Mouse (Mus musculus) layer of hippocampus, adult 18-20 months (tissue): ENCODE data around the gene Olfr279. TPM values are rescaled to one million over a fixed set of nuclear protein-coding genes. Genes with fewer than 3 reads are reported as not detected.
A peak's percentile ranks its signal among the peaks of the same experiment; 100 is the strongest.
"Not testable (repeated sequence)": the region's sequence is repeated elsewhere in the genome, so short reads cannot be mapped to it uniquely, and the experiment has no call there.

Experiments
- DNase-seq, 2 experiments: peaks; one replicate each; pipeline ENCODE4 v3.0.0; 2022; ENCODE audit warnings: low spot score in 2 of 2
- total RNA-seq, 2 experiments: library from RNA; stranded (reverse); gene quantifications; 2 replicates each; pipeline ENCODE4 v1.2.3; 2021

Gene Olfr279
- total RNA-seq, 2 experiments from 2014 or later = not detected

DNA sequence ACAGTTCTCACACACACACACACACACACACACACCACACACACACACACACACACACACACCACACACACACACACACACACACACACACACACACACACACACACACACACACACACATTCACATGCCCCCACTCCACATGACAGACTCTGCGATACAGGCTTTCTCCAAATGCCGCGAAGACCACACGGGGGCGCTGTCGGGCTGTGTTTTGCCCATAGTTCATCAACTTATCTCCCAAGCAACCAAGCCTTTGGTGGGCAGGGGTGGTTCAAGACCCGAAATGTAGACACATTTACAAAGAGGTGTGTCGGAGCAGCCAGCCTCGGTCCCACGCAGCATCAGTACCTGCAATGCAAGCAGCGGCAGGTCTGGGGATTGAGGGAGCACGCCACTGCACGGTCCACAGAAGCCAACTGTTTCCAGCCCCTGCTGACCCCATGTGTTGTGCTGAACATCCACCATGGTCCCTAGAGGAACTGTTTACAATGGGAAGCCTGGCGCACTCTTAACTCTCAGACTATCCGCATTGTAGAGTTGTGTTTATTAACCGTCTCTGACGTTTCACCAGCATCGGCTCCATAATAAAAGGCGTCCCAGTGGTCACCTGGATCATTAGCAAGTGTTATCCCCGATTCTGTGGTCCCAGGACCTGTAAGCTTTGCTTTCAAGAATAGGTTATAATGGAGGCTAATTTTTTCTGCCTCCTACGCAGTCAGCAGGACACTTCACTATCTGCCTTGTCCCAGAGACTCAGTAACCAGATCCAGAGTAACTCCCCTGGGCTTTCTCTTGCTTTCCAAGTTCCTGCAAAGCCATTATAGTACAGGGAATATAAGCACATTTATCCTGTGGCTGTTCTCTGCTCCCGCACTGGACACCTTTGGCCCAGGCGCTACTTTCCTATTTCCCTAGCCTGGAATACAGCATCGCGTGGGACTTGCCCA is 18.5 kb downstream of the Olfr279 start:
- DNase-seq = peak in 1 of 2 experiments; percentile 77

DNA sequence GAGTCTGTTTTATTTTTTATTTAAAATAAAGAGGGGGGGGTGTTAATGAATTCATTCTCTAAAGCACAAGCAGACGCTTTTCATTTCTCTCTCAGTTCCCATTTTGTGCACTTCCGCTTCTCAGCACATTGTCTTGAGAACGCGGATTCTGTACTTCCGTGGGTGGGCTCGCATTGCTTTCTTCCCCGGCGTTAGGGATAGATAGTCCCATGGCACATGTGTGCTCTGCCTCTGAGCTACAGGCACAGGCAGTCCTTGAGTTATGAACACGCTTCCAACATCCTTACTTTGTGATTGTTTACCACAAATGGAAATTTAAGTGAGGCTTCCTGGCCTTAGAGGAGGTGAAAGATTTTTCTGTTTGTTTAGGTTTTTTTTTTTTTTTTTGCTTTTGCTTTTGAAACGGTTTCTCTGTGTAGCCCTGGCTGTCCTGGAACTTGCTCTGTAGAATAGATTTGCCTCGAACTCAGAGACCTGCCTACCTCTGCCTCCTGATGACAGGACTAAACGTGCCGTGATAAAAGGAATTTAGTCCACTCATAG is 19.3 kb downstream of the Olfr279 start:
- peak in 1 of 2 experiments; percentile 33 for DNase-seq

DNA sequence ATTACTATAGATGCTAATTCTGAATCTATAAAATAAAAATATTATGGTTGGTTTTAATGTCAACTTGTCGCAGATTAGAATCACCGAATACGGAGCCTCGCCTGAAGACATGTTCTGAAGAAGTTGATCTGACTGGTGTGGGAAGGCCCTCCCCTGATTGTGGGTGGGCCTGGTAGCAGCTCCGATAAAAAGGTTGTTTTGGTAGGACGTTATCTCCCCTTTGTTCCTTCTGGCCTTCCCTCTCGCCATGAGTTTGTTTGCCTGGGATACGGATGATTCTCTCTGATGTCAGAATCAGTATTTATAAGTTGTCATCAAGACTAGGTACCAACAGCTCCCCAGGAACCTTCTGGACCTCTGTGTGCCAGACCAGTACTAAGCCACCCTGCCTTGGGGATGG is 20.0 kb downstream of the Olfr279 start:
- no peak for DNase-seq

GRCm38 (mm10) chr15:98512799-98513321 is 20.7 kb downstream of the Olfr279 start:
- DNase-seq = no peak

DNA sequence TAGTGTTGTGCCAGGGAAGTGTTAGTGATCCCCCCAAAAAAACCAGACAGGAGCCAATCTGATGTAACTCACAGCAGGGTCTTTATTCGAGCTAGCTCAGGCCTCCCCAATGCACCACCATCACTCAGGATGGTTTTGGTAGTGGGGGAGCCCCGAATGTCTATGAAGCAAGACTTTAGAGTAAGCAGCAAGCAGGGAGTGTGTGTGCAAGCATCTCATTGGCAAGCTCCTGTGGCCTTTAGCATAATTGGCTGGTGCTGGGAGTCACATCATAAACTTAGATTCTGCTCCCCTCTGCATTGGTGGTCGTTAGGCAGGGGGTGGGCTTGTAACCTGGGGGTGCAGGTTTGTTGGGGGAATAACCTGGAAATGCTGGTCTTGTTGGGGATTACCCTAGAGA is 21.5 kb downstream of the Olfr279 start:
- DNase-seq = not testable (repeated sequence)

GRCm38 (mm10) chr15:98514146-98514545 is 21.9 kb downstream of the Olfr279 start:
- no peak for DNase-seq

- not testable (repeated sequence) for DNase-seq
Observed at GRCm38 (mm10) chr15:98514845-98515244, 22.6 kb downstream of the Olfr279 start.

- peak in 1 of 2 experiments; percentile 69 for DNase-seq
Observed at GRCm38 (mm10) chr15:98517380-98518355, 25.5 kb downstream of the Olfr279 start.

DNA sequence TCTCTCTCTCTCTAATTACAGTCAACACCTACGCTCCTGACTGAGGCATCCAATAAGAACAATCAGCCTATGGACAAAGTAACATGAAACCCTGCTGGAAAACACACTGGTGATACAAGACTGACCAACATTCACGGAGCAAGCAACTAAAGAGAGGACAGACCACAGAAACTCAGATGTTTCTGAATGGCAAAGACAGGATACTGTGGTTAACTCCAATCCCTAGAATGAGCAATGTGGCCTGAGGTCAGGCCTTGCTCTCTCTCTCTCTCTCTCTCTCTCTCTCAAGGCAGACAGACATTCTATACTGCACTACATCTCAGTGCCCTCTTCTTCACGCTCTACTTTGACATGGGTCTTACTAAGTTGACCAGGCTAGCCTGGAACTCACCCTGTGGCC is 29.0 kb downstream of the Olfr279 start:
- no peak for DNase-seq

- DNase-seq = no peak
Observed at GRCm38 (mm10) chr15:98526057-98526456, 33.9 kb downstream of the Olfr279 start.

- no peak for DNase-seq
Observed at GRCm38 (mm10) chr15:98527056-98527771, 35.0 kb downstream of the Olfr279 start.

DNA sequence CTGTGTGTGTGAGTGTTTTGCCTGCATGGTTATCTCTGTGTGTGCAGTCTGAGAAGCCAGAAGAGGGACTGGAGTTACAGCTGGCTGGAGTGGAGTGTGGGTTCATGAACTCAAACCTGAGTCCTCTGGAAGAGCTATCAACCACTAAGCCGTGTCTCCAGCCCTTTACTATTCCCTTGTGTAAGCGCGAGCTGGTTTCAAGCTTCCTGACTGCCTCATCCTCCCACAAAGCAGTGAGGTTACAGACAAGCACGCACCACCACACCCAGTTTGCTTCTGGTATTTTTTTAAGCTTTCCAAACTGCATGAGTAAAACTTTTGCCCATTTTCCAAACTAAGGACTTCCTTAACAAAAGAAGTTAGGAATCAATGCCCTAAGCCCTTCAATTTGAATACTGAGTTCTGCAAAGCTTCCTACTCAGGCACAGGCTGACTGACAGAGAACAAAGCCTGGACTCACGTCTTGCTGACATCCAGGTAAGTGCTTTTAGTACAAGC is 35.9 kb downstream of the Olfr279 start:
- no peak for DNase-seq

DNA sequence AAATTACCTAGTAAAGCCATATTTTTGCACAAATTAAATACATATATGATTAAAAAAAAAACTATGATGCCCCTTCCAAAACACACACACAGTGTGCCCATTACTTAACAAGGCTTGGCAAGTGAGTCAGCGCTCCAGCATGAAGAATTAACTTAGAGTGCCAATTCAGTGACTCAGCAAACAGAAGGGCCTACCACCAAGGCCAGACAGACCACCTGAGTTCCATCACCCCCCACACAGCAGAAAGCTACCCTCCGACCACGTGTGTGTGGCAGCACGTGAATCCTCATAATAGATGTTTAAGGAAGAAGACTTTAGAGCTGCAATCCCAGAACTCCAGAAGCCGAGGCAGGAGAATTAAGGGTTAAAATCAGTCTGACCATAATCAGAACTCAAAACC is 40.1 kb downstream of the Olfr279 start:
- peak in 1 of 2 experiments; percentile 24 for DNase-seq

- DNase-seq = no peak
Observed at GRCm38 (mm10) chr15:98533035-98533531, 40.9 kb downstream of the Olfr279 start.

- peak; percentile 98 to 99 for DNase-seq
Observed at GRCm38 (mm10) chr15:98533881-98534627, 41.9 kb downstream of the Olfr279 start, which contains the start of gene Kansl2. TSS of gene Kansl2 (minus strand) at chr15:98534264.

DNA sequence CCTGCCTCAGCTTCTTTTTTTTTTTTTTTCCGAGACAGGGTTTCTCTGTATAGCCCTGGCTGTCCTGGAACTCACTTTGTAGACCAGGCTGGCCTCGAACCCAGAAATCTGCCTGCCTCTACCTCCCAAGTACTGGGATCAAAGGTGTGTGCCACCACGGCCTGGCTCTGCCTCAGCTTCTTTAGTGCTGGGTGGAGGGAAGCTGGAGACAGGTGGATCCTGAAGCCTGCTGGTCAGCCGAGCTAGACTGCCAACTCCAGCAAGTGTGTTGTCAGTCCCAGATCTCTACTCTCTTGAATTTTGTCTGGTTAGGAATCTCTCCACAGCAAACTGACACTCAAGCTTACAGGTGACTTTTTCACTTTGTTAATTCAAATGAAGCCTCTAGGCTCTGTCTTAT is 43.7 kb downstream of the Olfr279 start:
- DNase-seq = no peak

DNA sequence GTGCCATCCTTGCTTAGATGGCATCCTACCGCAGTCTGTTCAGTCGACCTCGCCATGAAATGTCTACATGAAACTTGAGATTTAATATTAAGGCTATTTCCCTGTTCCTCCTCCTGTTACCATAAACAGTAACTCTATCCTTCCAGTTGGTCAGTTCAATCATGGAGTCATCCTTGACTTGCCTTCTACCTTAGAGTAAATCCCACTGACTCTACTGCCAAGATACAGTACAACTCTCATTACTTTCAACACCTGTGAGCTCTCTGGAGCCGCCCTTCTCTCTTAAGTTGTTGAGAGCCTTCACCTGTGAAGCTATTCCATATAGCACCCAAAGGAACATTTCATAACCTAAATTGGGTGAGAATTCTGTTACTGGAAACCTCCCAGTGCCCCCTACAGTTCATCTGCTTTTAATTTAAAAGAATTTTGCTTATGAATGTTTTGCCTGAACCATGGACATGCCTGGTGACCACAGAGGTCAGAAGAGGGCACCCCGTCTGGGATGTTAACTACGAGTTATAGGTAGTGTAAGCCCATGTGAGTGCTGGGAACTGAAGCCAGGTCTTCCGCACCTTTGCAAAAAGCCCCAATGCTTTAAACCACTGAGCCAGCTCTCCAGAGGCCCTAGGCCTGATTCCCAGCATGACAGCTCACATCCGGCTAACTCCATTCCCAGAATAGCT is 44.8 kb downstream of the Olfr279 start:
- DNase-seq = no peak

- DNase-seq = no peak
Observed at GRCm38 (mm10) chr15:98537923-98538322, 45.7 kb downstream of the Olfr279 start.

DNA sequence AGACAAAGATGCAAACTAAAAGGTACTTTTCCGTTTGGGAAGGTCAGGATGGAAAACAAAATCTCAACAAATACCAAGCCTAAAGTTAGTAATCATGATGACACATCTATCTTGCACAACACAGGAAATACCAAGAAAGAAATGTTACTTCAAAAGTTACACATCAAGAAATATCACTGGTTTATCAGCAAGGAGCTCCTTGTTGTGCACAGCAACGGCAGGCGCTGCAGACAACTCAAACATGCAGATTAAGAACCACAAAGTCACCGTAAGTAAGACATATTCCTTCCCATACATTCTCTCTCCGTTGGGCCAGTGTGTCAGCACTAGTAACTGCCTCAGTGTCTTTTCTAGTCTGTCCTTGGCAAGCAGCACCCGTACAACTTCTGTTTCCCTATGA is 48.9 kb downstream of the Olfr279 start:
- DNase-seq = no peak
